Mouse (Mus musculus): ENCODE results near the gene Tbc1d10b. TPM values are rescaled to one million over a fixed set of nuclear protein-coding genes. Genes with fewer than 3 reads are reported as not detected.
A peak's percentile ranks its signal among the peaks of the same experiment; 100 is the strongest.

The Tbc1d10b gene
- polyA plus RNA-seq, 1 experiment = 62.8 TPM

DNA sequence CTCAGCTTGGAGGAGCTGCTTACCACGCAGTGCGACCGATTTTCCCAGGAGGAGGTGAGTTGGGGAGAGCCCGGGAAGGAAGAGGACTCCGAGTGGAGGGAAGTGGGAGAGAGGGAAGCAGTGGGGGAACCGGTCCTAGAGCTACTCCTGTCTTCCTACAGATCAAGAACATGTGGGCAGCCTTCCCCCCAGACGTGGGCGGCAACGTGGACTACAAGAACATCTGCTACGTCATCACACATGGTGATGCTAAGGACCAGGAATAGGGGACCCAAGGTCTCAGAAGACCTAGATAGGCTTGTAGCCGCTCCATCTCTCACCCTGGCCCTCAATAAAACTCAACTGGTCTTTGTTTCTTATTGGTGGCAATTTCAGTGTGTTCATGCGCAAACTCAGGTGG, 5.7 kb upstream of the Tbc1d10b start:
- TF ChIP-seq POLR2A (IDR thresholded peaks at IDR 0.05; ENCODE audit: insufficient read length, low read depth) (peak; percentile 57), REST (IDR thresholded peaks at IDR 0.05; ENCODE audit: insufficient read depth, insufficient read length) (no peak), TCF3 (IDR thresholded peaks at IDR 0.05; ENCODE audit: insufficient read length, low read depth) (no peak), POLR2AphosphoS2 (IDR thresholded peaks at IDR 0.05; ENCODE audit: insufficient read length, low read depth) (peak; percentile 85)
- Histone ChIP-seq H3K36me3 (ENCODE audit: control insufficient read depth, insufficient read depth) (no peaks in the 10 kb centered on the region), H3ac (ENCODE audit: control insufficient read depth, insufficient read length) (no peak overlapping the region), H3K4me2 (ENCODE audit: low read depth) (peak overlapping the region; percentile 66), H3K79me2 (ENCODE audit: control insufficient read depth, insufficient read depth) (peaks cover 8% of the 10 kb centered on the region), H3K4me3 (peak overlapping the region; percentile 60), H3K27me3 (ENCODE audit: control insufficient read depth, insufficient read depth, insufficient read length) (no peaks in the 10 kb centered on the region)

DNA sequence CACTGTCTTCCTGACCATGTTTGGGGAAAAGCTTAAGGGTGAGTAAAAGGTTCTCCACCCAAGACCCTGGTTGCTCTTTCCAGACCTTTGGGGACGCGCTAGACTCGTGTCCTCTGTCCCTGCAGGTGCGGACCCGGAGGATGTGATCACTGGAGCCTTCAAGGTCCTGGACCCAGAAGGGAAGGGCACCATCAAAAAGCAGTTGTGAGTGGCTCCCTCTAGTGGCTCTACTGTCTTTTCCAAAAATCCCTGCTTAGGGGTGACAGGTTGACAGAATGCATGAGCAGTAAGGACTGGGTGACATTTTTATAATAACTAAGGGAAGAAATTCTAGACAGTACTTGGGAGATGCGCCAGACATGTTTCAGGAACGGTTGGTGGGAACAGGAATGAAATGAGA, 5.2 kb upstream of the Tbc1d10b start:
- peaks cover 8% of the 10 kb centered on the region for H3K79me2 ChIP-seq (ENCODE audit: control insufficient read depth, insufficient read depth)
- H3K4me2 ChIP-seq (ENCODE audit: low read depth) = peak overlapping the region; percentile 66
- H3ac ChIP-seq (ENCODE audit: control insufficient read depth, insufficient read length) = no peak overlapping the region
- no peak for TF ChIP-seq CEBPB (IDR thresholded peaks at IDR 0.05; ENCODE audit: insufficient read depth, poor library complexity, severe bottlenecking)
- TF ChIP-seq USF1 (IDR thresholded peaks at IDR 0.05; ENCODE audit: low read depth) = no peak
- TF ChIP-seq POLR2AphosphoS2 (IDR thresholded peaks at IDR 0.05; ENCODE audit: insufficient read length, low read depth) = peak; percentile 46
- no peaks in the 10 kb centered on the region for H3K27me3 ChIP-seq (ENCODE audit: control insufficient read depth, insufficient read depth, insufficient read length)
- H3K36me3 ChIP-seq (ENCODE audit: control insufficient read depth, insufficient read depth) = no peaks in the 10 kb centered on the region
- H3K4me3 ChIP-seq = peak overlapping the region; percentile 60

DNA sequence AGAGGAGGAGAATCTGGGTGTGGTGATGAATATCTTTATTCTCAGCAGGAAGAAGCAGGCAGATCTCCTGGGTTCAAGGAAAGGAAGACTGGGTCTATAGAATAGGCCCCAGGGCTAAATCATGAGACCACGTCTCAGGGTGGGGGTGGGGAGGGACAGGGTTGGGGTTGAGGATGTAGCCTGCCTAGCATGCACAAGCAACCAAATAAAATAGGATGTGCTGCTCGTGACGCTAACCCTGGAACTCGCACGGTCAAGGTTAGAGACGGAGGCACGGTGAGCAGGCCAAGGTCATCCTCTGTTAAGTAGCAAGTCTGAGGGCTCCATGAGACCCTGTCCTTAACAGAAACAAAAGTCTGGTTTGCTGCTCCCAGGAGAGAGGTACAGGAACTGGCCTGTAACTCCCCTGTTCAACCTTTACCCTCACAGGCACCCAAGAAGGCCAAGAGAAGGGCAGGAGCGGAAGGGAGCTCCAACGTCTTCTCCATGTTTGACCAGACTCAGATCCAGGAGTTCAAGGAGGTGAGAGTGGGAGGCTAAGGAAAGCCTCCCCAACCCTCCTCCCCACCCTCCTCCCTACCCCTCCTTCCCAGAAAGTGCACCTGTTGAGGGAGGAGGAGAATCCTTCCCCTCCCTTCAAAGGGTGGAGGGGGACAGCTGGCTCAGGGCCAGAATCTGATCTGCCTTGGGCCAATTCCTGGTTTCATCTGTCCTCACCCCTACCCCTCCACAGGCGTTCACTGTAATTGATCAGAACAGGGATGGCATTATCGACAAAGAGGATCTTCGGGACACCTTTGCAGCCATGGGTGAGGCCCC, 4.4 kb upstream of the Tbc1d10b start:
- TF ChIP-seq MYOD1 (IDR thresholded peaks at IDR 0.05; ENCODE audit: control insufficient read depth in 1 of 3, insufficient read length in 2 of 3, low read depth in 2 of 3) = peak; percentile 45 to 90 (median 56)
- peak; percentile 64 for TF ChIP-seq POLR2A (IDR thresholded peaks at IDR 0.05; ENCODE audit: insufficient read length, low read depth)
- no peak for TF ChIP-seq E2F4 (IDR thresholded peaks at IDR 0.05; ENCODE audit: insufficient read depth)
- peak; percentile 83 for TF ChIP-seq POLR2AphosphoS2 (IDR thresholded peaks at IDR 0.05; ENCODE audit: insufficient read length, low read depth)
- peak in 1 of 3 experiments; percentile 76 for TF ChIP-seq MYOG (IDR thresholded peaks at IDR 0.05; ENCODE audit: control insufficient read depth in 1 of 3, insufficient read depth in 1 of 3, insufficient read length in 2 of 3, low read depth in 2 of 3)
- H3K27me3 ChIP-seq (ENCODE audit: control insufficient read depth, insufficient read depth, insufficient read length) = no peaks in the 10 kb centered on the region
- no peaks in the 10 kb centered on the region for H3K36me3 ChIP-seq (ENCODE audit: control insufficient read depth, insufficient read depth)
- peak overlapping the region; percentile 60 for H3K4me3 ChIP-seq
- H3K79me2 ChIP-seq (ENCODE audit: control insufficient read depth, insufficient read depth) = peaks cover 12% of the 10 kb centered on the region
- peak overlapping the region; percentile 66 for H3K4me2 ChIP-seq (ENCODE audit: low read depth)
- H3ac ChIP-seq (ENCODE audit: control insufficient read depth, insufficient read length) = no peak overlapping the region

DNA sequence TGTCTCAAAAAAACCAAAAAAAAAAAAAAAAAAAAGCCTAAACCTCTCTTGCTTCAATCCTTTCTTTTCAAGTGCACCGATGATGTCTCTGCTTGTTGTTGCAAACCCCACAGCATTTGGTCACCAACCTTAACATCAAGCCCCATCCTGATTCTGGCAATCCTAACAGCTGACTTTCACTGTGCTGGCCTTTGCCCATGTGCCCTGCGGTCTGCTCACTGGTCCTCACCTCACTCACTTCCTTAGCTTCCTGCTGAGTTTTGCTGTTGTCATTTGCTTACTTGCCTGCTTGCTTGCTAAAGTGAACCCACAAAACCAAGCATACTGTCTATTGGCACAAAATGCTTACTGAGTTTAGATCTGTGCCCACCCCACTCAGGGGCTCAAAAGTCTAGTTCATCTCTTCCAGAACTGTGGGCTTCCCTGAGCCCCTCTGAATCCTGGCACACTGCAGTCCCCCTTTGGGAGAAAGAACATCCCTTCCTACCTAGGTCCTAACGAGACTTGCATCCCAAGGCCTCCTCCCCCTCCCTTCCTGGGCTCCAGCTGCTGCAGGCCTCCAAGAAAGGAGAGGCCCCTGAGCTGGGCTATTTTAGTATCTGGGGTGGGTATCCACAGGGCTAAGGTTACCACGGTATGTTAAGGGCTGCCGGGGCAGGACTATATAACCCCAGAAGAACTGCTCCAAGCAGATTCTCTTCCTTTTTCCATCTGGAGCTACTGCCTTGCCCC, 2.9 kb upstream of the Tbc1d10b start:
- no peaks in the 10 kb centered on the region for H3K27me3 ChIP-seq (ENCODE audit: control insufficient read depth, insufficient read depth, insufficient read length)
- TF ChIP-seq MYOG (IDR thresholded peaks at IDR 0.05; ENCODE audit: control insufficient read depth in 1 of 3, insufficient read depth in 1 of 3, insufficient read length in 2 of 3, low read depth in 2 of 3) (peak; percentile 31 to 89 (median 68)), TCF3 (IDR thresholded peaks at IDR 0.05; ENCODE audit: insufficient read length, low read depth) (no peak), TCF12 (IDR thresholded peaks at IDR 0.05; ENCODE audit: insufficient read depth, poor library complexity, severe bottlenecking) (peak; percentile 61), POLR2AphosphoS2 (IDR thresholded peaks at IDR 0.05; ENCODE audit: insufficient read length, low read depth) (peak; percentile 44), MYOD1 (IDR thresholded peaks at IDR 0.05; ENCODE audit: control insufficient read depth in 1 of 3, insufficient read length in 2 of 3, low read depth in 2 of 3) (peak; percentile 43 to 75 (median 63)), POLR2A (IDR thresholded peaks at IDR 0.05; ENCODE audit: insufficient read length, low read depth) (peak; percentile 31)
- H3K4me3 ChIP-seq = peak overlapping the region; percentile 60
- H3K79me2 ChIP-seq (ENCODE audit: control insufficient read depth, insufficient read depth) = peaks cover 27% of the 10 kb centered on the region
- no peaks in the 10 kb centered on the region for H3K36me3 ChIP-seq (ENCODE audit: control insufficient read depth, insufficient read depth)
- peak overlapping the region; percentile 68 for H3K4me2 ChIP-seq (ENCODE audit: low read depth)
- H3ac ChIP-seq (ENCODE audit: control insufficient read depth, insufficient read length) = no peak overlapping the region

DNA sequence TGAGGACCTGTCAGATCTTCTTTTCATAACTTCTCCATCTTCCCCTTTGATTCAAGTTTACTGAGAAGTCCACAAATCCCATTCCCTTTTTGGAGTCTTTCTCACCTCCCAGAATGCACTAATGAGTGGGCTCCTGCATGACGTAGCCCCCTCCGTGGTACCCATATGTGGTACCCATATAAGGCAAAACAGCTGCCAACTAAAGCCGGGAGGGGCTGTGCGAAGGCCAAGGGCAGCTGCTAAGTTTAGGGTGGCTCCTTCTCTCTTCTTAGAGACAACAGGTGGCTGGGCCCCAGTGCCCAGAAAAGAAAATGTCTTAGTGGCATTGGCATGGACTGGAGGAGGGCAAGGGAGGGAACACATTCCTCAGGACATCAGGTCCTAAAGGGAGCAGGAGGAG, 2.0 kb upstream of the Tbc1d10b start:
- H3ac ChIP-seq (ENCODE audit: control insufficient read depth, insufficient read length) = no peak overlapping the region
- no peaks in the 10 kb centered on the region for H3K36me3 ChIP-seq (ENCODE audit: control insufficient read depth, insufficient read depth)
- no peaks in the 10 kb centered on the region for H3K27me3 ChIP-seq (ENCODE audit: control insufficient read depth, insufficient read depth, insufficient read length)
- peak overlapping the region; percentile 68 for H3K4me2 ChIP-seq (ENCODE audit: low read depth)
- H3K79me2 ChIP-seq (ENCODE audit: control insufficient read depth, insufficient read depth) = peaks cover 34% of the 10 kb centered on the region
- TF ChIP-seq POLR2AphosphoS2 (IDR thresholded peaks at IDR 0.05; ENCODE audit: insufficient read length, low read depth) (no peak), E2F4 (IDR thresholded peaks at IDR 0.05; ENCODE audit: insufficient read depth) (no peak), MYOD1 (IDR thresholded peaks at IDR 0.05; ENCODE audit: control insufficient read depth in 1 of 3, insufficient read length in 2 of 3, low read depth in 2 of 3) (peak; percentile 91 to 97 (median 92)), TCF3 (IDR thresholded peaks at IDR 0.05; ENCODE audit: insufficient read length, low read depth) (peak; percentile 55), REST (IDR thresholded peaks at IDR 0.05; ENCODE audit: insufficient read depth, insufficient read length) (no peak), USF1 (IDR thresholded peaks at IDR 0.05; ENCODE audit: low read depth) (no peak), MYOG (IDR thresholded peaks at IDR 0.05; ENCODE audit: control insufficient read depth in 1 of 3, insufficient read depth in 1 of 3, insufficient read length in 2 of 3, low read depth in 2 of 3) (peak; percentile 80 to 97 (median 92)), POLR2A (IDR thresholded peaks at IDR 0.05; ENCODE audit: insufficient read length, low read depth) (peak; percentile 37), SRF (IDR thresholded peaks at IDR 0.05; ENCODE audit: control insufficient read depth, insufficient read length, low read depth) (peak; percentile 99), TCF12 (IDR thresholded peaks at IDR 0.05; ENCODE audit: insufficient read depth, poor library complexity, severe bottlenecking) (peak; percentile 95), MAX (IDR thresholded peaks at IDR 0.05; ENCODE audit: low read depth) (no peak), CEBPB (IDR thresholded peaks at IDR 0.05; ENCODE audit: insufficient read depth, poor library complexity, severe bottlenecking) (no peak)
- H3K4me3 ChIP-seq = peak overlapping the region; percentile 60

All from myocyte (in vitro differentiated cells).